Mouse (Mus musculus) myocyte (in vitro differentiated cells): Measurements from ENCODE around the gene Xpo4. TPM values are rescaled to one million over a fixed set of nuclear protein-coding genes. Genes with fewer than 3 reads are reported as not detected.

Source experiments
- H3K27me3 ChIP-seq: one replicate; pipeline ENCODE4 v1.6.1; 2011; ENCODE audit not compliant: control insufficient read depth, insufficient read depth, insufficient read length
- H3K36me3 ChIP-seq: one replicate; pipeline ENCODE4 v1.6.1; 2011; ENCODE audit not compliant: control insufficient read depth, insufficient read depth
- H3K4me2 ChIP-seq: one replicate; pipeline ENCODE4 v1.6.1; 2011; ENCODE audit warnings: low read depth, control low read depth
- H3K4me3 ChIP-seq: one replicate; pipeline ENCODE4 v1.5.1; 2011; ENCODE audit warnings: mild to moderate bottlenecking, control low read depth, moderate library complexity
- H3K79me2 ChIP-seq: one replicate; pipeline ENCODE4 v1.6.1; 2011; ENCODE audit not compliant: control insufficient read depth, insufficient read depth
- H3ac ChIP-seq: one replicate; pipeline ENCODE4 v1.6.1; 2011; ENCODE audit not compliant: control insufficient read depth, insufficient read length
- CEBPB ChIP-seq: IDR thresholded peaks from 2 replicates; pipeline ENCODE4 v1.6.1; 2011; ENCODE audit warnings: mild to moderate bottlenecking, moderate library complexity; ENCODE audit not compliant: poor library complexity, insufficient read depth, severe bottlenecking
- E2F4 ChIP-seq: IDR thresholded peaks from one replicate; pipeline ENCODE4 v1.6.1; 2011; ENCODE audit warnings: mild to moderate bottlenecking, control low read depth, moderate library complexity; ENCODE audit not compliant: insufficient read depth
- MAX ChIP-seq: IDR thresholded peaks from one replicate; pipeline ENCODE4 v1.6.1; 2011; ENCODE audit warnings: low read depth, mild to moderate bottlenecking, control low read depth
- MYOD1 ChIP-seq, 3 experiments: IDR thresholded peaks; one replicate each; pipeline ENCODE4 v1.6.1; 2011; ENCODE audit warnings: control low read depth in 2 of 3, low read depth in 2 of 3, mild to moderate bottlenecking in 2 of 3, moderate library complexity in 1 of 3; ENCODE audit not compliant: insufficient read length in 2 of 3, control insufficient read depth in 1 of 3
- MYOG ChIP-seq, 3 experiments: IDR thresholded peaks; one replicate each; pipeline ENCODE4 v1.6.1; 2011; ENCODE audit warnings: control low read depth in 2 of 3, low read depth in 2 of 3, mild to moderate bottlenecking in 2 of 3; ENCODE audit not compliant: insufficient read length in 2 of 3, control insufficient read depth in 1 of 3, insufficient read depth in 1 of 3
- POLR2A ChIP-seq: IDR thresholded peaks from one replicate; pipeline ENCODE4 v1.6.1; 2011; ENCODE audit warnings: low read depth, mild to moderate bottlenecking, control low read depth, moderate library complexity; ENCODE audit not compliant: insufficient read length
- POLR2AphosphoS2 ChIP-seq: IDR thresholded peaks from one replicate; pipeline ENCODE4 v1.6.1; 2011; ENCODE audit warnings: low read depth, control low read depth; ENCODE audit not compliant: insufficient read length
- REST ChIP-seq: IDR thresholded peaks from one replicate; pipeline ENCODE4 v1.6.1; 2011; ENCODE audit warnings: mild to moderate bottlenecking, control low read depth, moderate library complexity; ENCODE audit not compliant: insufficient read depth, insufficient read length
- SRF ChIP-seq: IDR thresholded peaks from one replicate; pipeline ENCODE4 v1.6.1; 2011; ENCODE audit warnings: low read depth; ENCODE audit not compliant: control insufficient read depth, insufficient read length
- TCF12 ChIP-seq: IDR thresholded peaks from one replicate; pipeline ENCODE4 v1.6.1; 2011; ENCODE audit warnings: mild to moderate bottlenecking, control low read depth; ENCODE audit not compliant: poor library complexity, insufficient read depth, severe bottlenecking
- TCF3 ChIP-seq: IDR thresholded peaks from one replicate; pipeline ENCODE4 v1.6.1; 2011; ENCODE audit warnings: low read depth, control low read depth; ENCODE audit not compliant: insufficient read length
- USF1 ChIP-seq: IDR thresholded peaks from one replicate; pipeline ENCODE4 v1.6.1; 2011; ENCODE audit warnings: low read depth, mild to moderate bottlenecking, control low read depth, moderate library complexity
- polyA plus RNA-seq: library from polyadenylated mRNA; unstranded; fragments of >200 nt; fragmentation: generic; extraction: Trizol; gene quantifications from one replicate; pipeline ENCODE4 v1.2.1, GENCODE M21; 2012; ENCODE audit warnings: missing spikeins

Xpo4 gene
- polyA plus RNA-seq, 1 experiment, result 3.0 TPM

DNA sequence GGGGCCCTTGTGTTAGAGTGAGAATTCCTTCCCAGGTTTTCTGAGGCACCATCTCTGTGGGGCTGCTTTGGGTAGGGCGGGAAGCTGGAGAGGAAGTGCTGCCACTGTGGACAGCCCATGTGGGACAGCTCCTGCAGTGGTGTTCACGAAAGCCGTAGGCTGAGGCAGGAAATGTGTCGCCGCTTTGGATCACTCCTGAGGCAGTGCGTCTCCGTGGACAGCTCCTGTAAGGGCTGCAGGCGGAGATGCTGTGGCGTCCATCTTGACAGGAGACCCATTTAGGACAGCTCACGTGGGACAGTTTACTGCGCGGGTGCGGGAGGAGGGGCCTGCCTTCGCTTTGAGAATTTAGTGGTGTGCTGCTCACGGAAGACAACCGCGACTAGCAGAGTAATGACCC is 119.7 kb downstream of the Xpo4 start:
- Histone ChIP-seq H3K36me3 (peaks cover 5% of the 10 kb centered on the region), H3K4me2 (no peak overlapping the region), H3K27me3 (no peaks in the 10 kb centered on the region), H3K4me3 (no peak overlapping the region), H3K79me2 (no peaks in the 10 kb centered on the region), H3ac (no peak overlapping the region)
- TF ChIP-seq REST (no peak), MAX (no peak), MYOD1 (IDR thresholded peaks at IDR 0.05; ENCODE audit: control insufficient read depth in 1 of 3, insufficient read length in 2 of 3, low read depth in 2 of 3) (no peak), E2F4 (no peak), SRF (no peak), MYOG (IDR thresholded peaks at IDR 0.05; ENCODE audit: control insufficient read depth in 1 of 3, insufficient read depth in 1 of 3, insufficient read length in 2 of 3, low read depth in 2 of 3) (no peak)

DNA sequence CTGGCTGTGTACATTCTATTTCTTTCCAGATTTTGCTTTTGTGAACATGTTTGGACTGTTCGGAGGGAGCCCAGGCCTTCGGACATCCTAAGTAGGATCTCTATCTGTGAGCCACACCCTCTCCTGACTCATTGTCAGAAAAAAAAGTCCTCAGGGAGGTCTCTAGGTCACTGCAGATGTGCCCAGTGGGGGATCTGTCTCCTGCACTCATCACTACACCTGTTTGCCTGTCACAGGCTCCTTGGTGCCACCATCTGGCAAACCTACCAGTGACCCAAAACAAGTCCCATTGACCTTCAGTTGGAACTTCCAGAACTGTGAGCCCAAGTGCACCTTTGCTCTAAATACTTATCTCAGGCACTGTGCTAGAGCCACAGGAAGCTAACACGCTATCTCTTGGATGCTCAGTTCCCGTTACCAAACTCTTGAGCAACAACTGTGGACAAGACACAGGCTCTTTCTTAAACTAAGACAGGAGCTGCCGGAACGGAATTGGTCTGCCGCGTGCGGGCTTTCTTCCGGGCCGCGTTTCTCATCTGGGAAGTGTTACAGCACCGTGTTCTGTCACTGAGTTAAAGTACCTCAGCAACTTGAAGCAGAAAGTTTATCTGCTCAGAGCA is 121.7 kb downstream of the Xpo4 start:
- no peak overlapping the region for H3K4me2 ChIP-seq
- H3K4me3 ChIP-seq, result no peak overlapping the region
- H3K27me3 ChIP-seq, result no peaks in the 10 kb centered on the region
- no peaks in the 10 kb centered on the region for H3K36me3 ChIP-seq
- no peaks in the 10 kb centered on the region for H3K79me2 ChIP-seq
- H3ac ChIP-seq, result no peak overlapping the region
- TF ChIP-seq MYOG (IDR thresholded peaks at IDR 0.05; ENCODE audit: control insufficient read depth in 1 of 3, insufficient read depth in 1 of 3, insufficient read length in 2 of 3, low read depth in 2 of 3), result no peak
- no peak for TF ChIP-seq TCF12

DNA sequence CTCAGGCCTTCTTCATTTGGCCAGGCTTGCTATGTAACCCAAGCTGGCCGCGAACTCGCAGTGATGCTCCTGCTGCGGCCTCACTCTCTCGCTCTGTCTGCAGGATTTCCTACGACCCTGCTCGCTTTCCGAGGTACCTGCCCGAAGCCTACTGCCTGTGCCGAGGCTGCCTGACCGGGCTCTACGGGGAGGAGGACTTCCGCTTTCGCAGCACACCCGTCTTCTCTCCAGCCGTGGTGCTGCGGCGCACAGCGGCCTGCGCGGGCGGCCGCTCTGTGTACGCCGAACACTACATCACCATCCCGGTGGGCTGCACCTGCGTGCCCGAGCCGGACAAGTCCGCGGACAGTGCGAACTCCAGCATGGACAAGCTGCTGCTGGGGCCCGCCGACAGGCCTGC is 123.0 kb downstream of the Xpo4 start:
- peaks cover 4% of the 10 kb centered on the region for H3K27me3 ChIP-seq
- H3K36me3 ChIP-seq, result no peaks in the 10 kb centered on the region
- TF ChIP-seq E2F4 (no peak), USF1 (no peak), POLR2AphosphoS2 (no peak), REST (no peak), TCF12 (no peak), SRF (no peak), POLR2A (no peak), CEBPB (no peak), MAX (no peak), MYOG (IDR thresholded peaks at IDR 0.05; ENCODE audit: control insufficient read depth in 1 of 3, insufficient read depth in 1 of 3, insufficient read length in 2 of 3, low read depth in 2 of 3) (no peak), MYOD1 (IDR thresholded peaks at IDR 0.05; ENCODE audit: control insufficient read depth in 1 of 3, insufficient read length in 2 of 3, low read depth in 2 of 3) (no peak), TCF3 (no peak)
- H3ac ChIP-seq, result no peak overlapping the region
- H3K79me2 ChIP-seq, result no peaks in the 10 kb centered on the region
- H3K4me3 ChIP-seq, result no peak overlapping the region
- no peak overlapping the region for H3K4me2 ChIP-seq

DNA sequence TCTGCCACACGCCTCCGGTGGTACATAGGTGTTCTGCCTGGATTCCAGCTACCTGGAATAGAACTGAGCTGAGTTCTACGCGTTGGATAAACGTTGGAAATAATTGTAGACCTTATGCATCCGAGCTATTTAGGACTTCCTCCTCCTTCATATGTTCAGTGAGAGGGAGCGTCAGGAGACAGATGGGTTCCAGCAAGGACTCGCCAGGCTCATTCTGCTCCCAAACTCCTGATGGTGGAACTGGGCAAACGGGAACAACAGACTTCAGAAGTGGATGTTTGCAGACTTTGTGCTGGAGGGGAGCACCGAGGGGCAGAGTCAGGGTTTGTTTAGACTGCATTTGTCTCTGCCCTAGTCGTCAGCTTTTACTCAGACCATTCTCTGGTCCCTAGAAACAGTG is 124.5 kb downstream of the Xpo4 start:
- no peaks in the 10 kb centered on the region for H3K79me2 ChIP-seq
- H3ac ChIP-seq, result no peak overlapping the region
- TF ChIP-seq CEBPB (no peak), REST (no peak), SRF (no peak), E2F4 (no peak), TCF3 (no peak), POLR2AphosphoS2 (no peak), MAX (no peak), MYOD1 (IDR thresholded peaks at IDR 0.05; ENCODE audit: control insufficient read depth in 1 of 3, insufficient read length in 2 of 3, low read depth in 2 of 3) (no peak)
- no peak overlapping the region for H3K4me2 ChIP-seq
- H3K27me3 ChIP-seq, result peaks cover 4% of the 10 kb centered on the region
- H3K36me3 ChIP-seq, result no peaks in the 10 kb centered on the region
- H3K4me3 ChIP-seq, result no peak overlapping the region

DNA sequence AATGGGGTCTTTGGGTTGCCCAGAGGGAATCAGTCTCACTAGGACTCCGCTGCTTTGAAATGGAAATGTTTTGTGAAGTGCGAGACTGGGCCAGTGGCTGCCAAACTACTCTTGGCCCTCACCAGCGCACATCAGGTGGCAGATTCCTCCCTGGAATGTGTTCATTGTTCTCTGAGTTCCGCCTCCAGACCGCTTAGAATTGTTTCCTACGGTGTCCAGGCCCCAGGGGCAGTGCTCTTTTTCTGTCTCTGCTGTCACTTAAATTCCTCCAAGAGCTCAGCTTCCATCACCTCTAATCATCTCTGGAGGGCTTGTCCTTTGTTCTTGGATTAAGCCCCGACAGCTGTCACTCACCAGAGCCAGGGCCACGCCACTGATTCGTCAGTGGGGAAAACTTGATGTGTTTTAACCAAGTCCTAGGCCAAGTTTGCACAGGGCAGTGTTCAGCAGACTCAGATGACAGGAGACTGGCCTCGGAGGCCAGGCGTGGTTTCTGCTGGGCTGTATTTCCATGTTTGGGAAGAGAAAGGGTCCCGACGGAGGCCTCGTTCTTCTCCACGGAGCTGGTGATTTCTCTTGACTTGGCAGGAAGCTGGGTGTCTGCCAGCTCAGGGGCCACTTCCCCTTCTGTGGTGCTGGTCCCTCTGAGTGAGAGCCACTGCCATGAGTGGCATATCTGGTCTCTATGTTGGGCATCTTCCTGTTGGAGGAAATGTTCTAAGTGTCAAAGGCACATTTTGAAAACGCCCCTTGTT is 127.8 kb downstream of the Xpo4 start:
- H3K27me3 ChIP-seq, result peaks cover 13% of the 10 kb centered on the region
- no peak overlapping the region for H3ac ChIP-seq
- H3K4me2 ChIP-seq, result peak overlapping the region; percentile 30
- no peak overlapping the region for H3K4me3 ChIP-seq
- TF ChIP-seq POLR2A, result no peak
- TF ChIP-seq MYOG (IDR thresholded peaks at IDR 0.05; ENCODE audit: control insufficient read depth in 1 of 3, insufficient read depth in 1 of 3, insufficient read length in 2 of 3, low read depth in 2 of 3), result peak in 1 of 3 experiments; percentile 11
- peak in 1 of 3 experiments; percentile 18 for TF ChIP-seq MYOD1 (IDR thresholded peaks at IDR 0.05; ENCODE audit: control insufficient read depth in 1 of 3, insufficient read length in 2 of 3, low read depth in 2 of 3)
- no peaks in the 10 kb centered on the region for H3K79me2 ChIP-seq
- no peaks in the 10 kb centered on the region for H3K36me3 ChIP-seq
